Mouse (Mus musculus): ENCODE measurements around the gene Abi3bp.

GRCm38 (mm10) chr16:56677146-56677545, 199.5 kb downstream of the Abi3bp start:
- TF ChIP-seq CTCF (IDR thresholded peaks at IDR 0.05; ENCODE audit: low read depth): peak; percentile 51
- no peak for TF ChIP-seq EP300 (IDR thresholded peaks at IDR 0.05; ENCODE audit: low read depth)
